Comparison of ENCODE assay signal across 8 mouse cellular contexts in genomic region chr4:66370557-66371071, GRCm38 (mm10). TPM values are rescaled to one million over a fixed set of nuclear protein-coding genes. Genes with fewer than 3 reads are reported as not detected.
A peak's percentile ranks its signal among the peaks of the same experiment; 100 is the strongest.
DNase-seq lines count a peak whose midpoint lies in the region; ATAC-seq lines count a peak whose summit lies in the region.

No protein-coding gene starts in this region.

- DNase-seq in heart, adult 11 months, result peak; percentile 79
- DNase-seq in adipocyte (ENCODE audit: low spot score), result peak; percentile 43
- peak; percentile 10 to 13 for DNase-seq in frontal cortex, postnatal 10 days (ENCODE audit: low spot score in 2 of 2)
- peak; percentile 37 to 63 for DNase-seq in left cerebral cortex, postnatal 10 days (ENCODE audit: extremely low spot score in 1 of 2, low spot score in 2 of 2)
- no peak for DNase-seq in spleen, postnatal 36 days (ENCODE audit: low spot score in 2 of 2)
- no peak for DNase-seq in Muller cell, postnatal 12 days (ENCODE audit: inconsistent ontology term)
- no peak for DNase-seq in adrenal gland, adult 2 months

- H3K36me3 ChIP-seq in heart, embryonic 11.5 days (ENCODE audit: control insufficient read depth, insufficient read depth, low read length), result no peaks in the 10 kb centered on the region

- H3K27me3 ChIP-seq in heart, embryonic 11.5 days (ENCODE audit: control insufficient read depth, insufficient read depth, low read length), result no peaks in the 10 kb centered on the region

- H3K27ac ChIP-seq in heart, embryonic 11.5 days (ENCODE audit: low read depth, low read length), result no peak overlapping the region

- H3K9me3 ChIP-seq in heart, embryonic 11.5 days (replicated peaks; ENCODE audit: control insufficient read depth, low read length), result no peaks in the 10 kb centered on the region

- ATAC-seq in heart, embryonic 11.5 days (replicated peaks; ENCODE audit: insufficient number of reproducible peaks, low FRiP score, low TSS enrichment), result no peak

- H3K9ac ChIP-seq in heart, embryonic 11.5 days (ENCODE audit: low read depth, low read length), result no peak overlapping the region

- 46% methylated on average over 3 of the region's 3 CpGs for WGBS in heart, embryonic 11.5 days (ENCODE audit: insufficient replicate concordance)

- no peak overlapping the region for H3K4me2 ChIP-seq in heart, embryonic 11.5 days

- H3K4me3 ChIP-seq in heart, embryonic 11.5 days (ENCODE audit: low read depth, low read length), result no peak overlapping the region

- no peaks in the 10 kb centered on the region for H3K4me1 ChIP-seq in heart, embryonic 11.5 days (ENCODE audit: control insufficient read depth, insufficient read depth, low read length)

- intact Hi-C loops in left cerebral cortex, postnatal 10 days (cut with DNase I), result no loop called here

RNA-seq across cellular contexts. Expression of gene Astn2, which starts 33.8 kb away (rescaled TPM):
- 0.04 and 0.14 TPM in 2 replicates for polyA plus RNA-seq in heart, embryonic 11.5 days (2014; fragmentation: Nextera tagmentation; extraction: Ambion mirVana)
- total RNA-seq in left cerebral cortex, postnatal 10 days (2021), result 10 to 100 TPM; 35.2 to 40.3 TPM
- total RNA-seq in adrenal gland, adult 2 months (2021), result 1 to 10 TPM; 1.6 to 1.8 TPM
- 1.3 and 1.5 TPM in 2 replicates for polyA plus RNA-seq in adrenal gland, adult 2 months (2012; rRNA removed)

Comparison
In these comparisons a context has a peak if more than half of its experiments do, and no peak if none do; other contexts are left out.
1. DNase-seq: peak in heart, adult 11 months (single experiment), adipocyte (single experiment), frontal cortex, postnatal 10 days (2 of 2) and left cerebral cortex, postnatal 10 days (2 of 2); none in spleen, postnatal 36 days (0 of 2), Muller cell, postnatal 12 days (single experiment) and adrenal gland, adult 2 months (single experiment).
2. RNA of gene Astn2, which starts 33.8 kb away (total RNA-seq): 35.2 to 40.3 TPM in left cerebral cortex, postnatal 10 days; 1.6 to 1.8 TPM in adrenal gland, adult 2 months; every median in the first group is over 10 times any median in the second.